Mouse (Mus musculus): ENCODE data around the gene Cdkal1. TPM values are rescaled to one million over a fixed set of nuclear protein-coding genes. Genes with fewer than 3 reads are reported as not detected.

Gene Cdkal1
- total RNA-seq, 1 experiment, result 20.8 TPM

DNA sequence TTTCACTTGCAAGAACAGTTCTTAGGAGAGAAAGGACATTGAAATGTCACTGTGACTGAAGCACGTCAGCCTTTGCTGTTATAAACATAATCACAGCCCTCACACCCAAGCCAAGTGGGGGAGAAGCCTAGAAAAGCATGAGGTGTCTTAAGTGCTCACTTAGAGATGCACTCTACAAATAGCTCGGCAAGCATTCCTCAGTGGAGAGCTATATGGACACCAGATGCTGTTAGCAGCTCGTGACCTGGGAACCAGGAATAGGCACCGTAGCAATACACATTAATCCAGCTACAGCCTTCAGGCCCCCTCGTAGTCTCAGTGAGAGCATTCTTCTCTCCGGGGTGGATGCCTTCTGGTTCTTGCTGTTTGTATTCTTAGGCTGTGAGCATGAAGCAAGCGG lies 664.9 kb downstream of the Cdkal1 start:
- no peak overlapping the region for H3K4me3 ChIP-seq (ENCODE audit: insufficient read depth in 1 of 2, low read depth in 1 of 2, low read length in 2 of 2, poor library complexity in 1 of 2, severe bottlenecking in 1 of 2)
- peaks cover 0 to 2% of the 10 kb centered on the region in 2 experiments; a peak in 1 of 4 replicates for H3K4me1 ChIP-seq (ENCODE audit: control insufficient read depth in 2 of 2, insufficient read depth in 2 of 2, low read length in 2 of 2, poor library complexity in 1 of 2)
- no peaks in the 10 kb centered on the region for H3K36me3 ChIP-seq (ENCODE audit: control insufficient read depth, insufficient read depth, low read length, poor library complexity, severe bottlenecking)
- no peak overlapping the region for H3K27ac ChIP-seq (ENCODE audit: insufficient read depth, low read depth, low read length, poor library complexity, severe bottlenecking)
- in situ Hi-C loops (cut with MboI; ENCODE audit: low sequenced_read_pairs in 2 of 2, unreplicated experiment in 2 of 2), result no loop called here
- H3K9me3 ChIP-seq (ENCODE audit: control insufficient read depth, insufficient read depth, low read depth, low read length), result no peaks in the 10 kb centered on the region
- no peak for DNase-seq (ENCODE audit: low read depth, low spot score)
- H3K9ac ChIP-seq (ENCODE audit: insufficient read depth, low read depth, low read length, poor library complexity, severe bottlenecking), result no peak overlapping the region
- TF ChIP-seq ZNF384 (IDR thresholded peaks at IDR 0.05; ENCODE audit: low read depth, low read length), result no peak
- no peak for TF ChIP-seq HCFC1 (IDR thresholded peaks at IDR 0.05; ENCODE audit: borderline replicate concordance, insufficient read depth, low read length)
- TF ChIP-seq MAFK (IDR thresholded peaks at IDR 0.05; ENCODE audit: insufficient read depth, low read depth, low read length), result no peak
- no peak for TF ChIP-seq ZC3H11A (IDR thresholded peaks at IDR 0.05; ENCODE audit: borderline replicate concordance, low read depth, low read length)
- no peak for TF ChIP-seq CHD2 (IDR thresholded peaks at IDR 0.05; ENCODE audit: low read depth, low read length)

DNA sequence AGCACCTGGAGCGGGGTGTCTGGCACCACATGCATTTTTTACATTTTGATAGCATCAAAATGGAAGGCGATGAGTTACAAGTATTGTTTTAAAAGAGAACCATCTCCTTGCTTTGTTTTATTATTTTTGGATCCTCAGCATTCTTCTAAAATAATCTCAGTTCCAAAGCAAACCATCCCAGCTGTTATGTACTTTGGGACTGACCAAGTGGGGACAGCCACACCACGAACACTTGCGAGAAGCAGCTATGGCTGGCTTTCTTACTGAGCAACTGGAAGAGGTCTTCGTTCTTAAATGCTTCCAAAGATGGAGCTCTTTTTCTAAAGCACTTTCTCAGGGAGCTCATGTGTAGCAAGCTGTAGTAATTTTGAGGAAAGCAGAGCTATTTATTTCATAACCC lies 668.7 kb downstream of the Cdkal1 start:
- TF ChIP-seq ZC3H11A (IDR thresholded peaks at IDR 0.05; ENCODE audit: borderline replicate concordance, low read depth, low read length), result no peak
- no peak for TF ChIP-seq HCFC1 (IDR thresholded peaks at IDR 0.05; ENCODE audit: borderline replicate concordance, insufficient read depth, low read length)
- no peak for TF ChIP-seq MAFK (IDR thresholded peaks at IDR 0.05; ENCODE audit: insufficient read depth, low read depth, low read length)
- TF ChIP-seq ZNF384 (IDR thresholded peaks at IDR 0.05; ENCODE audit: low read depth, low read length), result no peak
- TF ChIP-seq CHD2 (IDR thresholded peaks at IDR 0.05; ENCODE audit: low read depth, low read length), result no peak
- no peak overlapping the region for H3K4me3 ChIP-seq (ENCODE audit: insufficient read depth in 1 of 2, low read depth in 1 of 2, low read length in 2 of 2, poor library complexity in 1 of 2, severe bottlenecking in 1 of 2)
- no peak overlapping the region for H3K9ac ChIP-seq (ENCODE audit: insufficient read depth, low read depth, low read length, poor library complexity, severe bottlenecking)
- H3K36me3 ChIP-seq (ENCODE audit: control insufficient read depth, insufficient read depth, low read length, poor library complexity, severe bottlenecking), result no peaks in the 10 kb centered on the region
- H3K27ac ChIP-seq (ENCODE audit: insufficient read depth, low read depth, low read length, poor library complexity, severe bottlenecking), result no peak overlapping the region
- H3K9me3 ChIP-seq (ENCODE audit: control insufficient read depth, insufficient read depth, low read depth, low read length), result no peaks in the 10 kb centered on the region
- H3K4me1 ChIP-seq (ENCODE audit: control insufficient read depth in 2 of 2, insufficient read depth in 2 of 2, low read length in 2 of 2, poor library complexity in 1 of 2), result no peaks in the 10 kb centered on the region
- DNase-seq (ENCODE audit: low read depth, low spot score), result no peak
- in situ Hi-C loops (cut with MboI; ENCODE audit: low sequenced_read_pairs in 2 of 2, unreplicated experiment in 2 of 2), result no loop called here

- Histone ChIP-seq H3K9ac (ENCODE audit: insufficient read depth, low read depth, low read length, poor library complexity, severe bottlenecking) (no peak overlapping the region), H3K36me3 (ENCODE audit: control insufficient read depth, insufficient read depth, low read length, poor library complexity, severe bottlenecking) (no peaks in the 10 kb centered on the region), H3K27ac (ENCODE audit: insufficient read depth, low read depth, low read length, poor library complexity, severe bottlenecking) (no peak overlapping the region), H3K4me3 (ENCODE audit: insufficient read depth in 1 of 2, low read depth in 1 of 2, low read length in 2 of 2, poor library complexity in 1 of 2, severe bottlenecking in 1 of 2) (no peak overlapping the region), H3K9me3 (ENCODE audit: control insufficient read depth, insufficient read depth, low read depth, low read length) (no peaks in the 10 kb centered on the region), H3K4me1 (ENCODE audit: control insufficient read depth in 2 of 2, insufficient read depth in 2 of 2, low read length in 2 of 2, poor library complexity in 1 of 2) (no peaks in the 10 kb centered on the region)
- DNase-seq (ENCODE audit: low read depth, low spot score), result no peak
- in situ Hi-C loops (cut with MboI; ENCODE audit: low sequenced_read_pairs in 2 of 2, unreplicated experiment in 2 of 2), result no loop called here
- no peak for TF ChIP-seq ZC3H11A (IDR thresholded peaks at IDR 0.05; ENCODE audit: borderline replicate concordance, low read depth, low read length)
- TF ChIP-seq ZNF384 (IDR thresholded peaks at IDR 0.05; ENCODE audit: low read depth, low read length), result no peak
- TF ChIP-seq MAFK (IDR thresholded peaks at IDR 0.05; ENCODE audit: insufficient read depth, low read depth, low read length), result no peak
- TF ChIP-seq HCFC1 (IDR thresholded peaks at IDR 0.05; ENCODE audit: borderline replicate concordance, insufficient read depth, low read length), result no peak
- TF ChIP-seq CHD2 (IDR thresholded peaks at IDR 0.05; ENCODE audit: low read depth, low read length), result no peak
Measured at GRCm38 (mm10) chr13:29185545-29185944, 669.9 kb downstream of the Cdkal1 start.

DNA sequence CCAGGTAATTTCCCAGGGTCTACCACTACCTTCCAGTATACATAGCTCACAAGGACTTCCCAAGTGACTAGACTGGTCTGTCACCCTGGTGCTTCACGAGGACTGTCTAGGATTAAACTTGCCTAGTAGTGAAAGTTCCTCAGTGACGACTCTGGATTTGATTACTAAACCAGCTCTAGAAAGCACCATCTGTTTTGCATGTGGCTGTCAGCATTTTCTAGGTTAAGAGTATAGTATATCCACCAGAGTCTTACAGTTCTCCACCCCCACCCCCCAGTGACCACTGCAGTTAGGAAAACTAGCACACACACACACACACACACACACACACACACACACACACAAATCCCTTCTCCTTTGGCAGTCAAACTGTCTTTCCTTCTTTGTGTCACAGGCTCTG lies 670.9 kb downstream of the Cdkal1 start:
- Histone ChIP-seq H3K9me3 (ENCODE audit: control insufficient read depth, insufficient read depth, low read depth, low read length) (no peaks in the 10 kb centered on the region), H3K4me3 (ENCODE audit: insufficient read depth in 1 of 2, low read depth in 1 of 2, low read length in 2 of 2, poor library complexity in 1 of 2, severe bottlenecking in 1 of 2) (no peak overlapping the region), H3K36me3 (ENCODE audit: control insufficient read depth, insufficient read depth, low read length, poor library complexity, severe bottlenecking) (no peaks in the 10 kb centered on the region), H3K4me1 (ENCODE audit: control insufficient read depth in 2 of 2, insufficient read depth in 2 of 2, low read length in 2 of 2, poor library complexity in 1 of 2) (no peaks in the 10 kb centered on the region), H3K27ac (ENCODE audit: insufficient read depth, low read depth, low read length, poor library complexity, severe bottlenecking) (no peak overlapping the region), H3K9ac (ENCODE audit: insufficient read depth, low read depth, low read length, poor library complexity, severe bottlenecking) (no peak overlapping the region)
- no peak for TF ChIP-seq ZC3H11A (IDR thresholded peaks at IDR 0.05; ENCODE audit: borderline replicate concordance, low read depth, low read length)
- TF ChIP-seq ZNF384 (IDR thresholded peaks at IDR 0.05; ENCODE audit: low read depth, low read length), result no peak
- TF ChIP-seq HCFC1 (IDR thresholded peaks at IDR 0.05; ENCODE audit: borderline replicate concordance, insufficient read depth, low read length), result no peak
- TF ChIP-seq CHD2 (IDR thresholded peaks at IDR 0.05; ENCODE audit: low read depth, low read length), result no peak
- TF ChIP-seq MAFK (IDR thresholded peaks at IDR 0.05; ENCODE audit: insufficient read depth, low read depth, low read length), result no peak
- in situ Hi-C loops (cut with MboI; ENCODE audit: low sequenced_read_pairs in 2 of 2, unreplicated experiment in 2 of 2), result no loop called here
- no peak for DNase-seq (ENCODE audit: low read depth, low spot score)

GRCm38 (mm10) chr13:29179861-29180260 lies 675.6 kb downstream of the Cdkal1 start:
- Histone ChIP-seq H3K9me3 (ENCODE audit: control insufficient read depth, insufficient read depth, low read depth, low read length) (no peaks in the 10 kb centered on the region), H3K4me1 (ENCODE audit: control insufficient read depth in 2 of 2, insufficient read depth in 2 of 2, low read length in 2 of 2, poor library complexity in 1 of 2) (no peaks in the 10 kb centered on the region), H3K27ac (ENCODE audit: insufficient read depth, low read depth, low read length, poor library complexity, severe bottlenecking) (no peak overlapping the region), H3K9ac (ENCODE audit: insufficient read depth, low read depth, low read length, poor library complexity, severe bottlenecking) (no peak overlapping the region), H3K36me3 (ENCODE audit: control insufficient read depth, insufficient read depth, low read length, poor library complexity, severe bottlenecking) (no peaks in the 10 kb centered on the region), H3K4me3 (ENCODE audit: insufficient read depth in 1 of 2, low read depth in 1 of 2, low read length in 2 of 2, poor library complexity in 1 of 2, severe bottlenecking in 1 of 2) (no peak overlapping the region)
- TF ChIP-seq CHD2 (IDR thresholded peaks at IDR 0.05; ENCODE audit: low read depth, low read length) (no peak), MAFK (IDR thresholded peaks at IDR 0.05; ENCODE audit: insufficient read depth, low read depth, low read length) (no peak), HCFC1 (IDR thresholded peaks at IDR 0.05; ENCODE audit: borderline replicate concordance, insufficient read depth, low read length) (no peak), ZNF384 (IDR thresholded peaks at IDR 0.05; ENCODE audit: low read depth, low read length) (no peak)
- in situ Hi-C loops (cut with MboI; ENCODE audit: low sequenced_read_pairs in 2 of 2, unreplicated experiment in 2 of 2), result no loop called here
- DNase-seq (ENCODE audit: low read depth, low spot score), result no peak

All from ES-E14 (cell line).